Mouse (Mus musculus): ENCODE data around the gene Col9a3. TPM values are rescaled to one million over a fixed set of nuclear protein-coding genes. Genes with fewer than 3 reads are reported as not detected.

Col9a3 gene
- total and polyA plus RNA-seq, 3 experiments = 0.15 to 0.56 TPM; not detected in 1

DNA sequence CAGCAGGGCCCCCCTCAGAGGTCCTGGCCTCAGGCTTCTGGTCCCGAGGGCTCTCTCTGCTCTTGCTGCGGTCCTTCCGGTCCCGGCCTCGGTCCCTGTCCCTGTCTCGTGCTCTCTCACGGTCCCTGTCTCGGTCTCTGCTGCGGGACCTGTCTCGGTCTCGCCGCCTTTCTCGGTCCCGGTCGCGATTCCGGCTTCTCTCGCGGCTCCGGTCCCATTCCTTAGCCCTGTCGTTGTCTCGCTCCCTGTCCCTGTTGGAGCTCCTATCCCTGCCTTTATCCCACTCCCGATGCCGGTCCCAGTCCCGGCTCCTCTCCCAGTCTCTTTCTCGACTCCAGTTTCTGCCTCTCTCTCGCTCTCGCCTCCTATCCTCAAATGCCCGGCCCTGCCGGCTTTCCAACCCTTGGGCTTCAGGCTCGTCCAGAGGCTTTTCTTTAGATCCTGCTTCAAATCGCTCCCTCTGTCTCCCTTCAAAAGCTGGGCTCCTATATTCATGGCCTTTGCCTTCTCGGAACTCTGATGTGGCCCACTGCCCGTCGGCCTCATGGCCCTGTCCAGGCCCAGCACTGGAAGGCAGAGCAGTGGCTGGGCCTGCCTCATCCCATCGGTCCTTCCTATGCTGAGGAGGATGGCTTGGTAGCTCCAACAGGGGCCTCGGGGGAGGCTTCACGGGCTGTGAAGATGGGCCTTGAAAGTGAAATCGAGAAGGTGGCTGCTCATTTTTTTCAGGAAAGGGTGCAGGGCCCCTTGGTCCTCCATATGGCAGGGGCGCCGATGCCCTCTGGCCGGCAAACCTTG is 62.0 kb downstream of the Col9a3 start:
- Histone ChIP-seq H3K27ac (ENCODE audit: control insufficient read depth, low read depth, low read length) (no peak overlapping the region), H3K36me3 (ENCODE audit: control insufficient read depth in 1 of 2, insufficient read depth in 2 of 2, low read length in 2 of 2) (peaks cover 0 to 3% of the 10 kb centered on the region in 2 experiments; a peak in 1 of 4 replicates)
- DNase-seq (ENCODE audit: low read depth, low spot score) = no peak

DNA sequence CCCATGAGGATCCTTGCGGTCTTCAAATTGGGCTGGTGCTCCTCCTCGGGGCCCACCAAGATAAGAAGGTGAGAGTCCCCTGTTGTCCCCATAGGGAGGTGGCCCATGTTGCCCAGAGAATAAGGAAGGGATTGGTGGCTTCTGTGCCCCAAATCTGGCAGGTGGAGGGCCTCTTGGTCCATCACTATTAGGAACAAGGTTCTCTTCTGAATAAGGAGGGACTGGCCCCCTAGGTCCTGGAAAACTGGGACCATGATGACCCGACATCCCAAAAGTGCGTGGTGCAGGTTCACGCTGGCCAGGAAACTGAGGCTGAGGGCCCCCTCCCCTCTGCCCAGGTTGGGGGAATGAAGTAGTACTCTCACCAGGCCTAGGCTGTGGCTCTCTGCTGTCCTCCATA is 62.9 kb downstream of the Col9a3 start:
- Histone ChIP-seq H3K36me3 (ENCODE audit: control insufficient read depth in 1 of 2, insufficient read depth in 2 of 2, low read length in 2 of 2) (peaks cover 0 to 3% of the 10 kb centered on the region in 2 experiments; a peak in 1 of 4 replicates), H3K4me3 (ENCODE audit: control insufficient read depth in 1 of 2, insufficient read depth in 1 of 2, low read depth in 2 of 2, low read length in 2 of 2) (no peak overlapping the region), H3K9ac (ENCODE audit: control insufficient read depth, low read depth, low read length, poor library complexity, severe bottlenecking) (no peak overlapping the region), H3K27me3 (ENCODE audit: control insufficient read depth in 1 of 2, insufficient read depth in 2 of 2, low read length in 2 of 2) (no peaks in the 10 kb centered on the region), H3K9me3 (replicated peaks; ENCODE audit: insufficient read depth, low read length) (no peaks in the 10 kb centered on the region), H3K4me1 (ENCODE audit: control insufficient read depth in 1 of 2, insufficient read depth in 2 of 2, low read length in 2 of 2) (no peaks in the 10 kb centered on the region), H3K27ac (ENCODE audit: control insufficient read depth, low read depth, low read length) (no peak overlapping the region), H3K79me2 (ENCODE audit: control insufficient read depth, insufficient read depth, low read length, poor library complexity) (no peaks in the 10 kb centered on the region)
- no peak for DNase-seq (ENCODE audit: low read depth, low spot score)
- TF ChIP-seq POLR2AphosphoS5 (IDR thresholded peaks at IDR 0.05; ENCODE audit: borderline replicate concordance, low read depth, low read length) (no peak), POLR2A (IDR thresholded peaks at IDR 0.05; ENCODE audit: control insufficient read depth in 1 of 2, insufficient read depth in 1 of 2, low read depth in 1 of 2, low read length in 2 of 2, poor library complexity in 1 of 2) (no peak), MEF2A (IDR thresholded peaks at IDR 0.05; ENCODE audit: extremely low read depth, insufficient replicate concordance, low read depth, low read length, poor library complexity, severe bottlenecking) (no peak), SMC3 (IDR thresholded peaks at IDR 0.05; ENCODE audit: low read depth, low read length) (no peak), RAD21 (IDR thresholded peaks at IDR 0.05; ENCODE audit: low read depth, low read length) (no peak), ZNF384 (IDR thresholded peaks at IDR 0.05; ENCODE audit: low read depth, low read length) (no peak), KAT2A (conservative IDR thresholded peaks at IDR 0.05; ENCODE audit: low read depth, low read length) (no peak), BHLHE40 (IDR thresholded peaks at IDR 0.05; ENCODE audit: borderline replicate concordance, low read depth, low read length) (no peak), ETS1 (IDR thresholded peaks at IDR 0.05; ENCODE audit: low read depth, low read length) (no peak), CHD1 (IDR thresholded peaks at IDR 0.05; ENCODE audit: low read depth, low read length) (no peak), EP300 (IDR thresholded peaks at IDR 0.05; ENCODE audit: low read depth in 1 of 2, low read length in 2 of 2) (no peak)

More for the DNA sequence above, 62.0 kb downstream of the Col9a3 start:
- TF ChIP-seq MAZ (IDR thresholded peaks at IDR 0.05; ENCODE audit: low read depth, low read length) (no peak), JUND (IDR thresholded peaks at IDR 0.05; ENCODE audit: low read depth, low read length) (no peak), KAT2A (conservative IDR thresholded peaks at IDR 0.05; ENCODE audit: low read depth, low read length) (no peak), ELF1 (IDR thresholded peaks at IDR 0.05; ENCODE audit: low read depth, low read length) (no peak), SMC3 (IDR thresholded peaks at IDR 0.05; ENCODE audit: low read depth, low read length) (no peak), GABPA (IDR thresholded peaks at IDR 0.05; ENCODE audit: low read depth, low read length) (no peak), SIN3A (IDR thresholded peaks at IDR 0.05; ENCODE audit: low read length) (no peak), TBP (IDR thresholded peaks at IDR 0.05; ENCODE audit: low read depth, low read length) (no peak), GATA1 (IDR thresholded peaks at IDR 0.05; ENCODE audit: low read depth, low read length) (no peak), ZC3H11A (IDR thresholded peaks at IDR 0.05; ENCODE audit: low read depth, low read length) (no peak), MXI1 (IDR thresholded peaks at IDR 0.05; ENCODE audit: low read depth, low read length) (no peak), RCOR1 (IDR thresholded peaks at IDR 0.05; ENCODE audit: low read depth, low read length) (no peak), ZKSCAN1 (IDR thresholded peaks at IDR 0.05; ENCODE audit: low read depth, low read length) (no peak), NRF1 (IDR thresholded peaks at IDR 0.05; ENCODE audit: insufficient read depth, low read depth, low read length, poor library complexity, severe bottlenecking) (no peak), MYC (IDR thresholded peaks at IDR 0.05; ENCODE audit: low read depth, low read length) (no peak), TAL1 (IDR thresholded peaks at IDR 0.05; ENCODE audit: low read length) (no peak)
- Histone ChIP-seq H3K27me3 (ENCODE audit: control insufficient read depth in 1 of 2, insufficient read depth in 2 of 2, low read length in 2 of 2) (no peaks in the 10 kb centered on the region), H3K9ac (ENCODE audit: control insufficient read depth, low read depth, low read length, poor library complexity, severe bottlenecking) (no peak overlapping the region), H3K4me3 (ENCODE audit: control insufficient read depth in 1 of 2, insufficient read depth in 1 of 2, low read depth in 2 of 2, low read length in 2 of 2) (no peak overlapping the region), H3K79me2 (ENCODE audit: control insufficient read depth, insufficient read depth, low read length, poor library complexity) (no peaks in the 10 kb centered on the region), H3K4me1 (ENCODE audit: control insufficient read depth in 1 of 2, insufficient read depth in 2 of 2, low read length in 2 of 2) (no peaks in the 10 kb centered on the region), H3K9me3 (replicated peaks; ENCODE audit: insufficient read depth, low read length) (no peaks in the 10 kb centered on the region)
